Mouse (Mus musculus) cerebellum, adult 2 months (tissue): ENCODE data around the gene Sh3bgr. TPM values are rescaled to one million over a fixed set of nuclear protein-coding genes. Genes with fewer than 3 reads are reported as not detected.

ENCODE experiments used
- DNase-seq, 2 experiments: peaks; one replicate each; pipeline ENCODE4 v3.0.0; 2021
- H3K27ac ChIP-seq: fragments of 200-500 bp; 2 replicates; pipeline ENCODE4 v1.5.1; 2012; ENCODE audit warnings: low read length, control low read depth, inconsistent platforms; ENCODE audit not compliant: insufficient read depth
- H3K27me3 ChIP-seq: fragments of 200-500 bp; 2 replicates; pipeline ENCODE4 v1.6.1; 2012; ENCODE audit warnings: inconsistent platforms, mild to moderate bottlenecking, low read length, moderate library complexity; ENCODE audit not compliant: control insufficient read depth, insufficient read depth
- H3K4me1 ChIP-seq: fragments of 200-500 bp; 2 replicates; pipeline ENCODE4 v1.6.1; 2011; ENCODE audit warnings: low read length; ENCODE audit not compliant: control insufficient read depth, insufficient read depth
- H3K4me3 ChIP-seq: fragments of 200-500 bp; replicated peaks from 2 replicates; pipeline ENCODE3; 2011; ENCODE audit warnings: mild to moderate bottlenecking, low read depth, low read length, control low read depth; ENCODE audit not compliant: insufficient read depth
- CTCF ChIP-seq: fragments of 200-500 bp; IDR thresholded peaks from 2 replicates; pipeline ENCODE4 v1.5.1; 2011; ENCODE audit warnings: low read depth, mild to moderate bottlenecking, control low read depth, low read length, moderate library complexity, borderline replicate concordance; ENCODE audit not compliant: insufficient read depth
- POLR2A ChIP-seq: fragments of 200-500 bp; IDR thresholded peaks from 2 replicates; pipeline ENCODE4 v1.6.1; 2011; ENCODE audit warnings: low read length, control low read depth, borderline replicate concordance; ENCODE audit not compliant: insufficient read depth
- WGBS: fragments of 180-500 bp; shearing (Covaris S2); methylation state at CpG from one replicate; pipeline ENCODE4 v1.1.7; 2018; 5-methylcytosine and 5-hydroxymethylcytosine counted together
- polyA plus RNA-seq: library from polyadenylated mRNA; depleted of rRNA; stranded (reverse); fragments of >200 nt; gene quantifications from 2 replicates; pipeline ENCODE4 v1.2.3, GENCODE M21; 2012

The Sh3bgr gene
- polyA plus RNA-seq, 1 experiment: 54.5 TPM

DNA sequence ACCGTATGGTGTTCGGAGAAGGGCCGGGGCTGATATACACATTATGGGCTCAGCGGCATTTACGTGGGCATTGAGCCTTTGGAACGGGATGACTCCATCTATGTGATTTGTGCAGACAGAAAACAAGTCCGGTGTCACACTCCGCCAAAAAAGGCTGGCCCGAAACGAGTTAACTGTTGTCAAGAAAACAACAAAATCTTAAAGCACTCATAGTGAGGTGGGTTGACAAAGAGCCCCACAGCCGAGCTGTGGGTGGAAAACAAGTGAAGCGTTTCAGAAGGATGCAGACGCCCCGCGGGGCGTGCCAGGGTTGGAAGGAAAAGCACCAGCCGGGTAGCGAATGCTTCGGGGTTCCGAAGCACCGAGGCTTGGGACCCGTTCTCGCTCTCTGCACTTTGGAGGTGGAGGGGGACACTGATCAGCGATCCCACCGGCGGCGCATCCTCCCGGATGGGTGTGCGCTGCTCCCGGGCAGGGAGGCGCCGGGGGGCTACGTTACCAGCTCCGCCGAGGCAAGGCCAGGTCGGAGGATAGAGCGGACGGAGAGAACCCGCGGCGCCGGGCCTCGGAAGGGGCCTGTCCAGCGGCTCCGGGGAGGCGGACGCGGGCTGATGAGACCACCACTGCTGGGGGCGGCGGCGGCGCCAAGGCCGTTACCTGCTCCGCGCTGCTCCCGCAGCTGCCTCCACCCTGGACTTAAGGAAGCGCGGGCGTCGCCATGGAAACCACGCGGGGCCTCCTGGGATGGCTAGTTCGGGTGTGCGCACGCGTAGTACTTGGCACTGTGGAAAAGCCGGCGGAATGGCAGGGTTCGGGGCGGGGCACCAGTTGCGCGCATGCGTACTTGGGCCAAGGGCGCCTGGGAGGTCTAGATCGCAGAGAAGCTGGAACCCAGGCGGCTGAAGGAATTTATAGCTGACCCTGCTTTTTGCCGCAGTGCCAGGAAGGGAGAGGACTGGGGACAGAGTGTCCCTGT is 8.4 kb upstream of the Sh3bgr start, which contains the start of gene Lca5l:
TSS of gene Lca5l (minus strand) at position 741 of the 976 bp plus-strand sequence.
- peaks cover 7% of the 10 kb centered on the region for H3K4me1 ChIP-seq
- H3K4me3 ChIP-seq: peak within 1 kb of the TSS; percentile 84
- peak within 1 kb of the TSS; percentile 90 for H3K27ac ChIP-seq
- under 1% methylated on average over 77 of the region's 77 CpGs for WGBS
- no peaks in the 10 kb centered on the region for H3K27me3 ChIP-seq
- peak; percentile 91; the same call in 1 of the 2 replicates for TF ChIP-seq POLR2A
- no peak for TF ChIP-seq CTCF
- peak; percentile 99 to 100 for DNase-seq

DNA sequence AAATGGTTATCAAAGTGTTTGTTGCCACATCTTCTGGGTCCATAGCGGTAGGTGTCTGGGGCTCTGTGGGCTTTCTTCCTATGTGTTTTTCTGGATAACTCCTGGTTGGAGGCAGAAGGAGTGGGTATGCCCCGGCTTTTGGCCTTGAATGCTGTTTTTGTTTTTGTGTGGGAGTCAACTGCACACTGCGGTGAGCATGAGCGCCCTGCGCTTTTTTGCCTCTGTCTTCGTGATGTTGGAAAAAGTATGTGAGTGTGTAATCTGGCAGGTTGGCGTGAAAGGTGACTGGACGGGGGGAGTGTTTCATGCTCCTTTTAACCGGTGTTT is 415 bp downstream of the Sh3bgr start:
- no peaks in the 10 kb centered on the region for H3K4me1 ChIP-seq
- H3K27ac ChIP-seq: peak overlapping the region; percentile 2; the same call in 1 of the 2 replicates
- 21% methylated on average over 9 of the region's 9 CpGs for WGBS
- H3K4me3 ChIP-seq: peak overlapping the region; percentile 54
- TF ChIP-seq POLR2A: no peak
- no peak for TF ChIP-seq CTCF
- H3K27me3 ChIP-seq: no peaks in the 10 kb centered on the region
- no peak for DNase-seq

DNA sequence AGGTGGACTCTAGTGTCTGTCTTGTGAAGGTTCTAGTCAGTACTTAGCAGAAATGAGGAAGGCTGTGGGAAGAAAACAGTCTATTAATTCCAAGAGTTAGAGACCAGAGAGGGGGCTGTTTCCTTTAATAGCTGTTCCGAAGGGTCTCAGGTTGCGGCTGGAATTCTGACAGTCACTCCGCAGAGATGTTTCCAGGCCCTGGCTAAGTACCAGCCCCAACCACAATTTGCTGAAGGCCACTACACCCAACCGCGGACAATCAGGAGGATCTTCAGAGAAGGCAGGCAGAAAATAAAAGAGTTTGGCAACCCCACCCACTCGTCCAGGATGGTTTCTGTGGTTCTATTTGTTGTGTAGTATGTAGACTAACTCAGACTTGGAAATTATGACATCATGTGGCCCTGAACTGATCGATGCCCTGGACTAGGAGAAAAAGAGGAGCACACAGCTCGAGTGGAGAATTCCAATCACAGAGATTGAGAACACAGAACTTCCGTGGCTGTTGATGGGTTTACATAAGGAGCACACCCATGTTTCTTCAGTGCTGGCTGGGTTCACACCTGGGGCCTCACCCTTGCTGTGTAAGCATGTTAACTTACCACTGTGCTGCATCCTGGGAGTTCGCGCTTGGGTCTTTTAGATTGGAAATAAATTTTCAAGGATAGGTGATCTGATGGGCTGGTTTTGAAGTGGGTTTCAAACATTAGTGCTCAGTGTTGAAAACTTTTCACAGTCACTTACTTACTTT is 1.4 kb downstream of the Sh3bgr start:
- peak overlapping the region; percentile 5 for H3K4me3 ChIP-seq
- H3K4me1 ChIP-seq: no peaks in the 10 kb centered on the region
- no peak overlapping the region for H3K27ac ChIP-seq
- no peaks in the 10 kb centered on the region for H3K27me3 ChIP-seq
- DNase-seq: no peak
- 83% methylated on average over 11 of the region's 11 CpGs for WGBS
- TF ChIP-seq POLR2A: no peak
- no peak for TF ChIP-seq CTCF

DNA sequence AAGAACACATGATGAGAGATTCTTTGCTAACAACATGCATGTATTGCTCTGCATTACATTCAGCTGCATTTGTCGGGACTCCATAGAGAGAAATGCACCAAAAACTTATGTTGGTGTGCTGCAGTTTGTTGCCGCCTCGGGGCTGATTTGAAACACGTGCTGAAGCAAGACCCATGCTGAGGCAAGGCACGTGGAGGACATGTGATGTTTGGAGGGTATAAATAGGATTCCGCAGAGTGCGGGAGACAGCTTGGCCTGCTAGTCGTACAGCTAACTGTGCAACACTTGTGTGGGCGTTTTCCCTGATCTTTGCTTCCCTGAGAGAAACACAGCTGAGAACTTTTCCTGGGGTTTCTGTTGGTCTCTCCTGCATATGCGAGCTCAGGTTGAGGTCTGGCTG is 9.5 kb downstream of the Sh3bgr start:
- TF ChIP-seq POLR2A (no peak), CTCF (no peak)
- Histone ChIP-seq H3K27ac (no peak overlapping the region), H3K4me1 (no peaks in the 10 kb centered on the region), H3K4me3 (no peak overlapping the region), H3K27me3 (no peaks in the 10 kb centered on the region)
- DNase-seq: no peak
- 70% methylated on average over 10 of the region's 10 CpGs for WGBS

DNA sequence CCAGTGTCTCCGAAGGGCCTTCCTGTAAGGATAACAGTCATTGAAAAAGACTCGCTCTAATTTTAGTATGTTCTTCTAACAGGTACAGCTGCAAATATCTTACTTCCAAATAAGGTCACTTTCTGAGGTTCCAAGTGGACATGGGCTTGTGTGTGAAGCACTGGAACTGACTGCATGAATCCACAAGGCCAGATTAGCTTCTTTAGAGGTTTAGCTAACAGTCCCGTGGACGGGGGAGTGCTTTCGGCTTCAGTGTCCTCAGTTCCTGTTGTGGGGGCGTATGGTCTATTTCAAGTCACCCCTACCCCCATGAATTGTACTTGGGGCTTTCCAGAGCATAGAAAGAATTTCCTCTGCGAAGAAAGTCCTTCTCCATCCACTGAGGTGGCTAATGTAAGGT is 10.6 kb downstream of the Sh3bgr start:
- no peak for TF ChIP-seq CTCF
- no peak for TF ChIP-seq POLR2A
- no peak overlapping the region for H3K27ac ChIP-seq
- no peaks in the 10 kb centered on the region for H3K27me3 ChIP-seq
- 88% methylated on average over 7 of the region's 7 CpGs for WGBS
- H3K4me1 ChIP-seq: no peaks in the 10 kb centered on the region
- H3K4me3 ChIP-seq: no peak overlapping the region
- DNase-seq: no peak

DNA sequence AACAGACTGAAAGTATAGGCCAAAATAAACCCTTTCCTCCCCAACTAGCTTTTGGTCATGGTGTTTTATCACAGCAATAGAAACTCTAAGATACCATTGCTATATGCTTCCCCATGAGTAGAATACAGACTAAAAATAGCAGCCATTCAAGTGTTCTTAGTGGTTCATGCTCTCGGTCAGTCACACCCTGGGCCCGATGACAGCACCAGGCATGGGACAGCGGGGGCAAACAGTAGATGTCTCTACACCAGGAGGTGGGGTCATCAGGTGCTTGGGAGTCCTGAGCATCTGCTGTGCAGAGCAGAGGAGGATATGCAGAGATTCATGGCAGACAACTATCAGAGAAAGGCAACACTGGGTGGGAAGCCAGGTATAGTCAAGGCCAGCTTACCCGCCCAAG is 12.8 kb downstream of the Sh3bgr start:
- Histone ChIP-seq H3K4me1 (no peaks in the 10 kb centered on the region), H3K27me3 (no peaks in the 10 kb centered on the region), H3K4me3 (no peak overlapping the region), H3K27ac (no peak overlapping the region)
- no peak for DNase-seq
- TF ChIP-seq POLR2A: no peak
- no peak for TF ChIP-seq CTCF
- WGBS: 97% methylated on average over 4 of the region's 4 CpGs

GRCm38 (mm10) chr16:96221491-96221890 is 21.2 kb downstream of the Sh3bgr start:
- no peak overlapping the region for H3K4me3 ChIP-seq
- no peaks in the 10 kb centered on the region for H3K27me3 ChIP-seq
- no peak overlapping the region for H3K27ac ChIP-seq
- peak; percentile 42 to 73 for DNase-seq
- H3K4me1 ChIP-seq: peaks cover 12% of the 10 kb centered on the region
- peak; percentile 28; the same call in 1 of the 2 replicates for TF ChIP-seq CTCF
- no peak for TF ChIP-seq POLR2A
- WGBS: 9% methylated on average over 5 of the region's 5 CpGs
